In genomic region chr5:29698493-29698892, GRCm38 (mm10) we compare ENCODE assay signal across 17 mouse cellular contexts. TPM values are rescaled to one million over a fixed set of nuclear protein-coding genes. Genes with fewer than 3 reads are reported as not detected.
A peak's percentile ranks its signal among the peaks of the same experiment; 100 is the strongest.
DNase-seq lines count a peak whose midpoint lies in the region; ATAC-seq and TF ChIP-seq lines count a peak whose summit lies in the region.
"Had no signal": no experiment of that assay in that cellular context is flagged by ENCODE, and none has a peak within 500 bp of the region (broad histone marks: within the 10 kb centered on the region; RNA-seq: fewer than 3 reads in every experiment).

No protein-coding gene starts in this region.

- ATAC-seq in lung, embryonic 15.5 days (ENCODE audit: borderline replicate concordance, extremely low read depth, low FRiP score, low TSS enrichment): peak; percentile 35; the same call in 1 of the 2 replicates
- ATAC-seq in intestine, embryonic 16.5 days: peak; percentile 97
- peak; percentile 49; the same call in 1 of the 2 replicates for ATAC-seq in stomach, embryonic 15.5 days (ENCODE audit: insufficient read depth, low FRiP score, low read depth)
- ATAC-seq: CD4-positive, CD25-positive, alpha-beta regulatory T cell, adult 4 months; forebrain, embryonic 16.5 days had no signal

- H3K4me1 ChIP-seq in lung, embryonic 15.5 days: no peaks in the 10 kb centered on the region
- H3K4me1 ChIP-seq in lung, adult 2 months (ENCODE audit: control insufficient read depth, insufficient read depth, low read length): no peaks in the 10 kb centered on the region
- H3K4me1 ChIP-seq in ES-Bruce4 (ENCODE audit: control insufficient read depth, insufficient read depth, low read length): no peaks in the 10 kb centered on the region
- H3K4me1 ChIP-seq in intestine, embryonic 16.5 days (ENCODE audit: control insufficient read depth, insufficient read depth, low read length): no peaks in the 10 kb centered on the region
- no peaks in the 10 kb centered on the region for H3K4me1 ChIP-seq in stomach, embryonic 15.5 days
- H3K4me1 ChIP-seq: heart, embryonic 12.5 days; hindbrain, embryonic 10.5 days; limb, embryonic 12.5 days; liver, embryonic 15.5 days had no signal

- no peak overlapping the region for H3K27ac ChIP-seq in lung, embryonic 15.5 days
- H3K27ac ChIP-seq in ES-Bruce4 (ENCODE audit: insufficient read depth, low read length): no peak overlapping the region; the same call in 1 of the 2 replicates
- no peak overlapping the region for H3K27ac ChIP-seq in intestine, embryonic 16.5 days (ENCODE audit: low read length)
- no peak overlapping the region for H3K27ac ChIP-seq in stomach, embryonic 15.5 days
- H3K27ac ChIP-seq: hindbrain, embryonic 10.5 days; limb, embryonic 12.5 days; liver, embryonic 15.5 days had no signal

- H3K27me3 ChIP-seq in lung, embryonic 15.5 days: no peaks in the 10 kb centered on the region
- no peaks in the 10 kb centered on the region for H3K27me3 ChIP-seq in ES-Bruce4 (ENCODE audit: control insufficient read depth, insufficient read depth, low read length, poor library complexity, severe bottlenecking)
- no peaks in the 10 kb centered on the region for H3K27me3 ChIP-seq in intestine, embryonic 16.5 days (replicated peaks; ENCODE audit: control insufficient read depth, insufficient read depth, low read length)
- H3K27me3 ChIP-seq in stomach, embryonic 15.5 days (replicated peaks): no peaks in the 10 kb centered on the region
- H3K27me3 ChIP-seq: heart, embryonic 12.5 days; limb, embryonic 12.5 days; liver, embryonic 15.5 days had no signal

- peak; percentile 75; the same call in 1 of the 2 replicates for TF ChIP-seq EP300 in ES-Bruce4 (IDR thresholded peaks at IDR 0.05; ENCODE audit: insufficient read depth, low read depth, low read length)

- H3K9ac ChIP-seq in lung, embryonic 15.5 days: no peak overlapping the region
- H3K9ac ChIP-seq in ES-Bruce4 (ENCODE audit: low read depth, poor library complexity, severe bottlenecking): no peak overlapping the region
- H3K9ac ChIP-seq in intestine, embryonic 16.5 days (ENCODE audit: low read depth, low read length): no peak overlapping the region
- H3K9ac ChIP-seq in stomach, embryonic 15.5 days: no peak overlapping the region
- H3K9ac ChIP-seq: heart, embryonic 12.5 days; limb, embryonic 12.5 days; liver, embryonic 15.5 days had no signal

- no peaks in the 10 kb centered on the region for H3K9me3 ChIP-seq in lung, embryonic 15.5 days
- H3K9me3 ChIP-seq in ES-Bruce4 (replicated peaks; ENCODE audit: control insufficient read depth, insufficient read depth, low read length, poor library complexity, severe bottlenecking): no peaks in the 10 kb centered on the region
- no peaks in the 10 kb centered on the region for H3K9me3 ChIP-seq in intestine, embryonic 16.5 days (ENCODE audit: control insufficient read depth, low read length)
- H3K9me3 ChIP-seq in stomach, embryonic 15.5 days: no peaks in the 10 kb centered on the region
- H3K9me3 ChIP-seq: hindbrain, embryonic 10.5 days; limb, embryonic 12.5 days; liver, embryonic 15.5 days had no signal

- H3K4me3 ChIP-seq in lung, embryonic 15.5 days: no peak overlapping the region
- H3K4me3 ChIP-seq in lung, adult 2 months (replicated peaks; ENCODE audit: extremely low read depth, low read depth, low read length): no peak overlapping the region
- H3K4me3 ChIP-seq in ES-Bruce4 (ENCODE audit: low read depth, low read length): no peak overlapping the region
- H3K4me3 ChIP-seq in intestine, embryonic 16.5 days (ENCODE audit: low read length): no peak overlapping the region
- no peak overlapping the region for H3K4me3 ChIP-seq in stomach, embryonic 15.5 days (replicated peaks)
- H3K4me3 ChIP-seq: heart, embryonic 12.5 days; hindbrain, embryonic 10.5 days; limb, embryonic 12.5 days; liver, embryonic 15.5 days had no signal

- H3K36me3 ChIP-seq in lung, embryonic 15.5 days: no peaks in the 10 kb centered on the region
- H3K36me3 ChIP-seq in ES-Bruce4 (ENCODE audit: control insufficient read depth, insufficient read depth, low read length, poor library complexity, severe bottlenecking): no peaks in the 10 kb centered on the region
- no peaks in the 10 kb centered on the region for H3K36me3 ChIP-seq in intestine, embryonic 16.5 days (ENCODE audit: control insufficient read depth, insufficient read depth, low read length)
- no peaks in the 10 kb centered on the region for H3K36me3 ChIP-seq in stomach, embryonic 15.5 days
- H3K36me3 ChIP-seq: heart, embryonic 12.5 days; hindbrain, embryonic 10.5 days; limb, embryonic 12.5 days; liver, embryonic 15.5 days had no signal

- TF ChIP-seq POLR2A in lung, adult 2 months (IDR thresholded peaks at IDR 0.05; ENCODE audit: borderline replicate concordance, extremely low read depth, low read depth, low read length): no peak
- no peak for TF ChIP-seq POLR2A in ES-Bruce4 (IDR thresholded peaks at IDR 0.05; ENCODE audit: insufficient read depth, low read length)

- DNase-seq in lung, adult 2 months: no peak
- DNase-seq in ovary, adult 18-20 months (ENCODE audit: low spot score): no peak
- DNase-seq in cerebellum, postnatal 25 days: no peak
- DNase-seq: adrenal gland, adult 2 months; cerebellum, adult 9-10 months; gastrocnemius, postnatal 14 days; right cerebral cortex, postnatal 25 days had no signal

- no peak overlapping the region for H3K4me2 ChIP-seq in lung, embryonic 15.5 days
- H3K4me2 ChIP-seq in intestine, embryonic 16.5 days (ENCODE audit: low read depth, low read length): no peak overlapping the region
- no peak overlapping the region for H3K4me2 ChIP-seq in stomach, embryonic 15.5 days
- H3K4me2 ChIP-seq: heart, embryonic 12.5 days; limb, embryonic 12.5 days; liver, embryonic 15.5 days had no signal

- TF ChIP-seq CTCF in lung, adult 2 months (IDR thresholded peaks at IDR 0.05; ENCODE audit: insufficient read depth, low read length): no peak
- TF ChIP-seq CTCF in ES-Bruce4 (IDR thresholded peaks at IDR 0.05; ENCODE audit: low read depth, low read length): no peak

- WGBS in lung, embryonic 15.5 days: 65% methylated on average over 4 of the region's 4 CpGs
- whole genome bisulfite sequencing in lung, adult 2 months: 63% methylated on average over 4 of the region's 4 CpGs
- WGBS in intestine, embryonic 16.5 days: 71% methylated on average over 4 of the region's 4 CpGs
- WGBS in stomach, embryonic 15.5 days: 73% methylated on average over 4 of the region's 4 CpGs

RNA-seq across cellular contexts. Expression of gene Dnajb6, which starts 37.0 kb away (rescaled TPM):
- 139 and 141 TPM in 2 replicates for polyA plus RNA-seq in lung, embryonic 15.5 days (2015; fragmentation: Nextera tagmentation; extraction: Ambion mirVana)
- polyA plus RNA-seq in lung, adult 2 months (2012; rRNA removed): 29.4 and 58.0 TPM in 2 replicates
- polyA plus RNA-seq in ES-Bruce4 (2011; ENCODE audit: insufficient read depth, insufficient read length, low read depth, missing spikeins): 198 and 208 TPM in 2 replicates
- 103 and 109 TPM in 2 replicates for polyA plus RNA-seq in intestine, embryonic 16.5 days (2015; fragmentation: Nextera tagmentation; extraction: Ambion mirVana)
- 130 and 141 TPM in 2 replicates for polyA plus RNA-seq in stomach, embryonic 15.5 days (2015; fragmentation: Nextera tagmentation; extraction: Ambion mirVana)

RNA-seq across cellular contexts. Expression of gene Gm5129, which starts 37.2 kb away (rescaled TPM):
- polyA plus RNA-seq in lung, embryonic 15.5 days (2015; fragmentation: Nextera tagmentation; extraction: Ambion mirVana): not detected in 2 replicates
- polyA plus RNA-seq in lung, adult 2 months (2012; rRNA removed): not detected in 2 replicates
- polyA plus RNA-seq in ES-Bruce4 (2011; ENCODE audit: insufficient read depth, insufficient read length, low read depth, missing spikeins): not detected in 2 replicates
- polyA plus RNA-seq in intestine, embryonic 16.5 days (2015; fragmentation: Nextera tagmentation; extraction: Ambion mirVana): not detected in 2 replicates
- polyA plus RNA-seq in stomach, embryonic 15.5 days (2015; fragmentation: Nextera tagmentation; extraction: Ambion mirVana): not detected in 2 replicates
- polyA plus RNA-seq: adrenal gland, adult 2 months; forebrain, embryonic 16.5 days; heart, embryonic 12.5 days; hindbrain, embryonic 10.5 days; limb, embryonic 12.5 days; liver, embryonic 15.5 days had no signal

Comparison
In these comparisons a context has a peak if more than half of its experiments do, and no peak if none do; other contexts are left out.
1. ATAC-seq: peak in every context shown above with its lines; median percentile 97 in intestine, embryonic 16.5 days; 49 in stomach, embryonic 15.5 days; 35 in lung, embryonic 15.5 days.